Mouse (Mus musculus) thymus, postnatal 4 days (tissue): Measurements from ENCODE around the gene Prkar1b.

ENCODE experiments used
- DNase-seq: peaks from one replicate; pipeline ENCODE4 v3.0.0; 2021

The Prkar1b gene

GRCm38 (mm10) chr5:138996322-138997073, 153.3 kb downstream of the Prkar1b start:
- peak; percentile 14 for DNase-seq

- DNase-seq, result peak; percentile 41
These were observed 154.0 kb downstream of the Prkar1b start for GRCm38 (mm10) chr5:138995721-138996311.

- peak; percentile 55 for DNase-seq
These were observed 154.7 kb downstream of the Prkar1b start for GRCm38 (mm10) chr5:138994786-138995720.

- DNase-seq, result peak; percentile 14
These were observed 155.6 kb downstream of the Prkar1b start for GRCm38 (mm10) chr5:138994108-138994785.

- DNase-seq, result no peak
These were observed 156.3 kb downstream of the Prkar1b start for GRCm38 (mm10) chr5:138993371-138994107.

GRCm38 (mm10) chr5:138992611-138993370, 157.0 kb downstream of the Prkar1b start:
- peak; percentile 13 for DNase-seq

- DNase-seq, result no peak
These were observed 158.1 kb downstream of the Prkar1b start for GRCm38 (mm10) chr5:138991734-138992133.

- DNase-seq, result no peak
These were observed 159.0 kb downstream of the Prkar1b start for GRCm38 (mm10) chr5:138990659-138991380.

- DNase-seq, result no peak
These were observed 160.2 kb downstream of the Prkar1b start for GRCm38 (mm10) chr5:138989567-138989966.

- DNase-seq, result no peak
These were observed 161.0 kb downstream of the Prkar1b start for GRCm38 (mm10) chr5:138988764-138989163.

GRCm38 (mm10) chr5:138987994-138988393, 161.8 kb downstream of the Prkar1b start:
- DNase-seq, result no peak

- DNase-seq, result no peak
These were observed 167.9 kb downstream of the Prkar1b start for GRCm38 (mm10) chr5:138981921-138982320.

GRCm38 (mm10) chr5:138980608-138981007, 169.2 kb downstream of the Prkar1b start:
- no peak for DNase-seq

GRCm38 (mm10) chr5:138979840-138980239, 170.0 kb downstream of the Prkar1b start:
- no peak for DNase-seq

GRCm38 (mm10) chr5:138977759-138978158, 172.0 kb downstream of the Prkar1b start:
- DNase-seq, result no peak

- DNase-seq, result no peak
These were observed 174.8 kb downstream of the Prkar1b start for GRCm38 (mm10) chr5:138974911-138975485.

- DNase-seq, result no peak
These were observed 176.3 kb downstream of the Prkar1b start for GRCm38 (mm10) chr5:138973480-138973879.

- no peak for DNase-seq
These were observed 178.4 kb downstream of the Prkar1b start for GRCm38 (mm10) chr5:138971405-138971804.

GRCm38 (mm10) chr5:138970056-138970490, 179.7 kb downstream of the Prkar1b start:
- DNase-seq, result no peak
